Mouse (Mus musculus) neural tube, embryonic 14.5 days (tissue): ENCODE results near the gene Slc35a1. TPM values are rescaled to one million over a fixed set of nuclear protein-coding genes. Genes with fewer than 3 reads are reported as not detected.

Experiments
- ATAC-seq: fragments of 200-750 bp; cut with Nextera tagmentation; 2 replicates; pipeline ENCODE4 v1.8.0; 2017; ENCODE audit warnings: low read depth, mild to moderate bottlenecking, moderate TSS enrichment, moderate library complexity
- H3K27ac ChIP-seq: fragments of 300-500 bp; sonication (generic); 2 replicates; pipeline ENCODE4 v1.5.1; 2014; ENCODE audit warnings: low read depth, mild to moderate bottlenecking, control low read depth, low read length, moderate library complexity, mixed read lengths
- H3K27me3 ChIP-seq: fragments of 300-500 bp; sonication (generic); 2 replicates; pipeline ENCODE4 v1.6.1; 2014; ENCODE audit warnings: low read length; ENCODE audit not compliant: control insufficient read depth, insufficient read depth
- H3K36me3 ChIP-seq: fragments of 300-500 bp; sonication (generic); 2 replicates; pipeline ENCODE4 v1.6.1; 2014; ENCODE audit warnings: low read length, mixed read lengths; ENCODE audit not compliant: control insufficient read depth, insufficient read depth
- H3K4me1 ChIP-seq: fragments of 300-500 bp; sonication (generic); 2 replicates; pipeline ENCODE4 v1.6.1; 2014; ENCODE audit warnings: low read length; ENCODE audit not compliant: control insufficient read depth, insufficient read depth
- H3K4me2 ChIP-seq: fragments of 300-500 bp; sonication (generic); 2 replicates; pipeline ENCODE4 v1.6.1; 2014; ENCODE audit warnings: mild to moderate bottlenecking, low read depth, low read length, control low read depth
- H3K4me3 ChIP-seq: fragments of 300-500 bp; sonication (generic); 2 replicates; pipeline ENCODE4 v1.5.1; 2014; ENCODE audit warnings: low read depth, low read length, control low read depth, mixed read lengths
- H3K9ac ChIP-seq: fragments of 300-500 bp; sonication (generic); replicated peaks from 2 replicates; pipeline ENCODE4 v1.6.1; 2014; ENCODE audit warnings: low read depth, mild to moderate bottlenecking, control low read depth, low read length, mixed read lengths
- H3K9me3 ChIP-seq: fragments of 300-500 bp; sonication (generic); 2 replicates; pipeline ENCODE4 v1.6.1; 2016; ENCODE audit warnings: low read length; ENCODE audit not compliant: control insufficient read depth
- WGBS: fragments of 180-500 bp; shearing (Covaris S2); extraction: QIAGEN DNeasy Blood & Tissue Kit; methylation state at CpG from one replicate; pipeline ENCODE4 v1.1.7; 2014; 5-methylcytosine and 5-hydroxymethylcytosine counted together
- polyA plus RNA-seq: library from polyadenylated mRNA; unstranded; fragments of >200 nt; fragmentation: Nextera tagmentation; extraction: Ambion mirVana; gene quantifications from 2 replicates; pipeline ENCODE4 v1.2.1, GENCODE M21; 2014

Slc35a1 gene
- polyA plus RNA-seq, 1 experiment from 2014 or later: 55.5 TPM

- WGBS: 93% methylated on average over 7 of the region's 7 CpGs
- no peak for ATAC-seq
Observed at GRCm38 (mm10) chr4:34637386-34637785, 49.9 kb downstream of the Slc35a1 start.

DNA sequence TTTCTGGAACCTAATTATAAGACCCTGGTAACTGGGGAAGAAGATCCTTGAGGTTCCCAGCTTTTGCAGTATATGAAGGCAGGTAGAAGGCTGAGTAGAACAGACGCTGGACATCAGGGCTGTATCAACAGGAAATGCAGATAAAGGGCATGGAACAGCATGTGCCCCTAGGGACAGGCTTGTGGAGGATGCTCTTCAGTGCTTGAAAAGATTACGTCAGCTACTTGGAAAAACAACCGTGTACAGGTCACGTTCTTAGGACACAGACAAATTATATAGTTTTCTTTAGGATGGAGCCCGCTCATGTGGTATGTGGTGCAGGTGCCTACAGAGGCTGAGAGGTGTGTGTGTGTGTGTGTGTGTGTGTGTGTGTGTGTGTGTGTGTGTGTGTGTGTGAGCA, 51.2 kb downstream of the Slc35a1 start:
- Histone ChIP-seq H3K9me3 (no peaks in the 10 kb centered on the region), H3K4me3 (no peak overlapping the region), H3K27me3 (no peaks in the 10 kb centered on the region), H3K4me1 (no peaks in the 10 kb centered on the region), H3K36me3 (peaks cover 11% of the 10 kb centered on the region), H3K9ac (no peak overlapping the region), H3K4me2 (no peak overlapping the region), H3K27ac (no peak overlapping the region)
- ATAC-seq: no peak
- WGBS: 84% methylated on average over 5 of the region's 5 CpGs

More at GRCm38 (mm10) chr4:34637386-34637785, 49.9 kb downstream of the Slc35a1 start:
- Histone ChIP-seq H3K9ac (no peak overlapping the region), H3K36me3 (peaks cover 16% of the 10 kb centered on the region; the same call in 1 of the 2 replicates), H3K9me3 (no peaks in the 10 kb centered on the region), H3K4me3 (no peak overlapping the region), H3K4me2 (no peak overlapping the region), H3K4me1 (no peaks in the 10 kb centered on the region), H3K27me3 (no peaks in the 10 kb centered on the region), H3K27ac (no peak overlapping the region)

- Histone ChIP-seq H3K27me3 (no peaks in the 10 kb centered on the region), H3K9me3 (no peaks in the 10 kb centered on the region), H3K4me2 (no peak overlapping the region), H3K36me3 (peaks cover 13% of the 10 kb centered on the region), H3K9ac (no peak overlapping the region), H3K4me3 (no peak overlapping the region), H3K27ac (no peak overlapping the region), H3K4me1 (no peaks in the 10 kb centered on the region)
- 96% methylated on average over 7 of the region's 7 CpGs for WGBS
- no peak for ATAC-seq
Observed at GRCm38 (mm10) chr4:34634129-34634528, 53.1 kb downstream of the Slc35a1 start.

DNA sequence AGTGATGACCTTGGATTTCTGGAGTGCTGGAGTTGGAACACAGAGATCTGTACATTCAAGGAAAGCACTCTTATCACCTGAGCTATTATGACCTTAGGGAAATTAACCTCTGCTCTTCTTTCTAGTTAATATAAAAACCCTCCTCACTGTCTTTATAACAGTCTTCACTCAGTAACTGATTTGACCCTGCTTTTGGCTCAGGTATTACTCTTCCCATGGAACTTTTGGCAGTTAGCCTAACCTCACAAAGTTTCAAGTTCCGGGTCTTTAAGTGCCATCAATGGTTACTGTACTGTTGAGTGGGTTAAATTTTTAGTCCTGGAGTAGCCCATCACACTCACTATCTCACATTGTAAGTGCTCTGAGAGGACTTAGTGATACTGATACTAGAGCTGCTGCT, 57.3 kb downstream of the Slc35a1 start:
- no peaks in the 10 kb centered on the region for H3K27me3 ChIP-seq
- H3K4me3 ChIP-seq: no peak overlapping the region
- no peaks in the 10 kb centered on the region for H3K9me3 ChIP-seq
- no peak overlapping the region for H3K4me2 ChIP-seq
- WGBS: 95% methylated on average over 1 of the region's 1 CpGs
- no peak overlapping the region for H3K27ac ChIP-seq
- H3K36me3 ChIP-seq: peaks cover 27% of the 10 kb centered on the region
- H3K4me1 ChIP-seq: no peaks in the 10 kb centered on the region
- no peak overlapping the region for H3K9ac ChIP-seq
- no peak for ATAC-seq

GRCm38 (mm10) chr4:34626401-34626800, 60.8 kb downstream of the Slc35a1 start:
- Histone ChIP-seq H3K9me3 (no peaks in the 10 kb centered on the region), H3K9ac (no peak overlapping the region)

DNA sequence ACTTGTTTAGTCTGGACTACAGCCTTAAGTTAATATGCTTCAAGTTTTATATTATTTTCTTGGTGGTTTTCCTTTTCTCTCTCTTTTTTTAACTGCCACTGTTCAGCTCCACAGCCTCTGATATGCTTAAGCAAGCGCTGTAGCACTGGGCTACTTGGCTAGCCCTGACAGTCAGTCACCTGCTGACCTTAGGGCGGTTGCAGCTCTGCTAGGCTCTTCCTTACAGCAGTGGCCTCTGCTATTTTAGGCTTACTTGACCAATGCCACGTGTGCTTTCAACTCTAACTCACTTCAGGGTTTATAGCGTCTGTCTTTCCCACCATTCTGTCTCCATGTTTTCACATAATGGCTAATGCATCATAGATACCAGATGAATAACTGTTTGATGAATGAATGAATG, 61.7 kb downstream of the Slc35a1 start:
- Histone ChIP-seq H3K4me3 (no peak overlapping the region), H3K36me3 (peaks cover 32% of the 10 kb centered on the region), H3K9me3 (no peaks in the 10 kb centered on the region), H3K9ac (no peak overlapping the region), H3K27ac (no peak overlapping the region), H3K4me1 (no peaks in the 10 kb centered on the region), H3K4me2 (no peak overlapping the region), H3K27me3 (no peaks in the 10 kb centered on the region)
- 88% methylated on average over 4 of the region's 4 CpGs for WGBS
- ATAC-seq: no peak

More at GRCm38 (mm10) chr4:34626401-34626800, 60.8 kb downstream of the Slc35a1 start:
- H3K4me1 ChIP-seq: no peaks in the 10 kb centered on the region
- no peaks in the 10 kb centered on the region for H3K27me3 ChIP-seq
- no peak for ATAC-seq
- WGBS: 87% methylated on average over 6 of the region's 6 CpGs
- no peak overlapping the region for H3K4me2 ChIP-seq
- no peak overlapping the region for H3K27ac ChIP-seq
- H3K4me3 ChIP-seq: no peak overlapping the region
- H3K36me3 ChIP-seq: peaks cover 32% of the 10 kb centered on the region

GRCm38 (mm10) chr4:34616146-34616545, 71.1 kb downstream of the Slc35a1 start:
- Histone ChIP-seq H3K4me2 (peak overlapping the region; percentile 94), H3K9me3 (no peaks in the 10 kb centered on the region), H3K9ac (peak overlapping the region; percentile 78; the same call in 1 of the 2 replicates), H3K4me1 (peaks cover 21% of the 10 kb centered on the region), H3K27me3 (no peaks in the 10 kb centered on the region), H3K27ac (no peak overlapping the region), H3K36me3 (no peaks in the 10 kb centered on the region), H3K4me3 (peak overlapping the region; percentile 86)
- ATAC-seq: no peak
- WGBS: 38% methylated on average over 8 of the region's 8 CpGs

- H3K36me3 ChIP-seq: no peaks in the 10 kb centered on the region
- H3K27ac ChIP-seq: peak overlapping the region; percentile 84
- no peaks in the 10 kb centered on the region for H3K9me3 ChIP-seq
- H3K4me1 ChIP-seq: peaks cover 21% of the 10 kb centered on the region
- H3K4me2 ChIP-seq: peak overlapping the region; percentile 94
- peak overlapping the region; percentile 78 for H3K9ac ChIP-seq
- H3K4me3 ChIP-seq: peak overlapping the region; percentile 86
- H3K27me3 ChIP-seq: no peaks in the 10 kb centered on the region
- peak; percentile 21 for ATAC-seq
- WGBS: 4% methylated on average over 13 of the region's 13 CpGs
Observed at GRCm38 (mm10) chr4:34615303-34615702, 71.9 kb downstream of the Slc35a1 start.

DNA sequence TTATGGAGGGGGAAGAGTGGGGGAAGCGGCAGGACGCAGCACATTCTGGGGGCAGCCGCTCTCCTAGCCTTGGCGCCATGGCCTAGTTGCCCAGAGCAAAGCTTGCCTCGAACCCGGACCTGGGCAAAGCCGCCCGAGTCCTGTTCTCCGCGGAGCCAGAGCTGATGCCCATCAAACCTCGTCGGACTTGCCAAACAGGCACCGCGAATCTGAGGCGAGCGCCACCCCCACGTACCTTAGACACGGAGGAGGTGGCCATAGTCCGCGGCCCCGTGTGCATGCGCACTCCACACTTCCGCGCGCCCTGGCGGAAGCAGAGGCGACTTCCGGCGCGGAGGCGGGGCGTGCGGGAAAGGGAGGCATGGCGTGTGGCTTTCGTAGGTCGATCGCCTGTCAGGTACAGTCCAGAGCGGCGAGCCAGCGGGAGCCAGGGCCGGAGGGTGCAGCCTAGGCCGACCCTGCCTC, 72.6 kb downstream of the Slc35a1 start, which contains the start of the genes Orc3 and Rars2:
TSS of gene Orc3 (minus strand) at position 315 of the 465 bp plus-strand sequence.
TSS of gene Rars2 (plus strand) at position 328 of the 465 bp plus-strand sequence.
- peak within 1 kb of the TSS; percentile 94 for H3K4me2 ChIP-seq
- H3K4me1 ChIP-seq: peaks cover 21% of the 10 kb centered on the region
- peaks cover 2% of the 10 kb centered on the region; the same call in 1 of the 2 replicates for H3K36me3 ChIP-seq
- peak within 1 kb of the TSS; percentile 84 for H3K27ac ChIP-seq
- H3K4me3 ChIP-seq: peak within 1 kb of the TSS; percentile 86
- ATAC-seq: peak; percentile 99
- no peaks in the 10 kb centered on the region for H3K9me3 ChIP-seq
- no peaks in the 10 kb centered on the region for H3K27me3 ChIP-seq
- H3K9ac ChIP-seq: peak within 1 kb of the TSS; percentile 78
- under 1% methylated on average over 42 of the region's 42 CpGs for WGBS
